Mouse (Mus musculus): ENCODE results near the gene Ccdc186. TPM values are rescaled to one million over a fixed set of nuclear protein-coding genes. Genes with fewer than 3 reads are reported as not detected.
"Not testable (repeated sequence)": the region's sequence is repeated elsewhere in the genome, so short reads cannot be mapped to it uniquely, and the experiment has no call there.

Gene Ccdc186
- total RNA-seq, 2 experiments from 2014 or later: 21.2 to 27.3 TPM

DNA sequence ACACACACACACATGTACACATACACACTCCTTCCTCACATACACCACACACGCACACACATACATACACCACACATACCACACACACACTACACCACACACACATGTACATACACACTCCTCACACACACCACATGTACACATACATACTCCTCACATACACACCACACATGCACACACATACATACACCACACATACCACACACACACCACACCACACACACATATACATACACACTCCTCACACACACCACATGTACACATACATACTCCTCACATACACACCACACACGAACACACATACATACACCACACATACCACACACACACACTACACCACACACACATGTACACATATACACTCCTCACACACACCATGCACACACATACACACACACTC, 63.7 kb downstream of the Ccdc186 start:
- DNase-seq (ENCODE audit: low spot score in 2 of 2): no peak

DNA sequence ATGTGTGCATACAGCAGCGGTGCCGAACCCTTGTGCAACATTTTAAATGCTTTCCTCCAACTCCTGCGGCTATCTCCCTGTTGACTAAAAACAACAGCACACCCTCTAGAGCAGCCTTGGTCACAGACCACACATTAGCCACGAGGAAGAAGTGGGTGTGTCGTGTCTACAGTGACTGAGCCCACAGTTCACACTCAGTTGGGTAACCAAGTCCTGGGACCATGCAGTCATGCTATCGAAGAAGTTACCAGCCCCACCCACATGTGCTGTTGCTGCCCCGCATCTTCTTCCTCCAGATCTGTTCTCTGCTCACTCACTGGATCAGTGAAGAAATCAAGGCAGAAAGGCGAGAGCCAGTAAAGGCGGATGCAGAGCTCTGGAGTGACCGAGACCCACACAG, 65.6 kb downstream of the Ccdc186 start:
- no peak for DNase-seq (ENCODE audit: low spot score in 2 of 2)

DNA sequence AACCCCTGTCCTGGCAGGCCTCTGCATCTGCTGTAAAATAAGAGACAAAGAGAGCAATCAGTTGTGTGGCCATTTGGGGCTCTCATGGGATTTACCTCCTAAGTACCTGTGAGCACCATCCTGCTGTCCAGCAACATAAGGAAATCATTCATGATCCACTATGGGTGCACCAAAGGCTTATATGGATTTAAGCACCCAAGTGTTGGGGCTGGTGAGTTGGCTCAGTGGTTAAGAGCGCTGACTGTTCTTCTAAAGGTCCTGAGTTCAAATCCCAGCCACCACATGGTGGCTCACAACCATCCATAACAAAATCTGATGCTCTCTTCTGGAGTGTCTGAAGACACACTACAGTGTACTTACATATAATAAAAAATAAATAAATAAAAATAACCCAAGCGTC, 67.5 kb downstream of the Ccdc186 start:
- not testable (repeated sequence) for DNase-seq (ENCODE audit: low spot score in 2 of 2)

DNA sequence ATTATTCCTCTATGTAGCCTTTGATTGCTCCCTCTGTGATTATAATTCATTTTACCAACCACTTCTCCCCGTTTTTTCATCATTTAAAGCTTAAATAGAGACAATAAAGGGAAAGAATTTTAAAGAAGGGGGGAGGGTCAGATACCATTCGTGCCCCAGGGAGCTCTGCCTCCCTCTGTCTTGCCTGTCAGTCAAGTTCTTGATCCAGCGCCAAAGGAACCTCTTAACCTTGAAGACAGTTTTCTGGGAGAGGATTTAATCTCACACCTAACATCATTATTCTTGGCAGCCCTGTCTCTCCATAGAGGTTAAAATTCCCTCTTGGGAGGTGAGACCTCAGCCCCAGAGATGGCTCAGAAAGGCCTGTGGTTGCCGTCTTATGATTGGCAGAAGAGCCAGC, 71.3 kb downstream of the Ccdc186 start:
- DNase-seq (ENCODE audit: low spot score in 2 of 2): no peak

DNA sequence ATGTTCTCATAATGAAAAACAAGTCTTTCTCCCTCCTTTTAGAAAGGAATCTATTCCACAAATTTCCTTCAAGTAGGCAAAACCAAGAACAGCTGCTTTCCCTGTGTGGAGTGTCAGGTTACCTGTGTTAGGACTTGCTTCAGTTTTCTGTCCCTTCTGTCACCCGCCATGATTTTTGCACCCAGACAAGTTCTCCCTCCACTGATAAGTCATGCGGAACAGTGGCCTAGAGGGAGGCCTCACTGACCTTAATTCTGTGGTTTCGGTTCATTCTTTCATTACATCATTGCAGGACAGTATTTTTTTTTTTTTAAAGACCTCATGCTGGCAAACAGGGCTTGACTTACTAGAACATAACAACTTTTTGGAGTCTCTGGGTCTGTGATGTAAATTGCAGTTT, 72.6 kb downstream of the Ccdc186 start:
- DNase-seq (ENCODE audit: low spot score in 2 of 2): no peak

DNA sequence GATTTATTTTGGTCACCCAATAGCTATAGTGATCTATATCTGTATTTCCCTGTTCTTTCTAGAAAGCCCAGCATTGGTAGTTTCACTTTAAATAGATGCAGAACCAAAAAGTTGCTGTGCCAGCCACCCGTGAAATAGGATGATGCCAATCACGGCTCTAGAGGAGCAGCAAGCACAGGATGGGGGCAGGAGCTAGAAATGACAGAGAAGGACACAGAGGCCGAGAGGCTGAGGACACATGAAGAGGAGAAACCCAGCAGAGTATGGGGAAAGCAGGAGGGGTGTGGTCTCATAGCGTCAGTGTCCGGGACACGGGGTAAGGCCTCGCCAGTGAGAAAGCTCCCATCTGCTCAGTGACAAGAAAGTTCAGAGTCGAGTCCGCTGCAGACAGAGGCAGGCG, 74.1 kb downstream of the Ccdc186 start:
- no peak for DNase-seq (ENCODE audit: low spot score in 2 of 2)

DNA sequence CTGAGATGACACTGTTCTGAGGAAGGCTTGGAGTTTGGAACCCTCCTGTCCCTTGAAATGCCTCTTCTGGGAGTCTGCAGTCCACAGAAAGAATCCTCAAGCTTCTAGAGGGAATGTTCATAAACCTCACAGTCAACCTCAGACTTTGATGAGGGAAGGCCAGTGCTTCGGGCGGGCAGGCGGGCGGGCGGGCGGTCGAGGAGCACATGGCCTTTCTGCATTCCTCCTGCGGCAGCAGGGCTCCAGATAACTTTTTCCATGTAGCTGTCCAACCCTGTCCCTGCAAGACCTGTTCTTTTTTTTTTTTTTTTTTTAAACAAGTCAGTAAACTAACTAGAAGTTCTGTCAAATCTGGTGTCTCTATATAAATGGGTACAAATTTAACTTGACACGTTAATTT, 75.4 kb downstream of the Ccdc186 start:
- no peak for DNase-seq (ENCODE audit: low spot score in 2 of 2)

DNA sequence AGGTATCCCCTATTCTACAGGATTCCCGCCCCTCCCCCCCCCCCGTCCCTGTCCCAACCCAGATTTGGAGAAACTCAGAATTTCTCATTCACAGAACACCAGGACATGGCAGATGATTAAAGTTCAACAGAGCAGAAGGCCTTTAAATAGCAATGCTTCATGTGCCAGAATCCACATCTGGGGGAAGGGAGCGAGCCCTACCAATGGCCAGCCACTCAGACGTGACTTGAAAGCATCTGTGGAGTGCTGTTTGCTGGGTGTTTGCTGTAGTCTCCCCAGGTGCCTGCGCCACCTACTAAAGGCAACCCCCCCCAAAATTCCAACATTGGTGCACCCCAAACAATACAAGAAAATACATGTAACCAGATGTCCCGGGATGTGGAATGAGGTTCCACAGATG, 76.5 kb downstream of the Ccdc186 start:
- DNase-seq (ENCODE audit: low spot score in 2 of 2): no peak

DNA sequence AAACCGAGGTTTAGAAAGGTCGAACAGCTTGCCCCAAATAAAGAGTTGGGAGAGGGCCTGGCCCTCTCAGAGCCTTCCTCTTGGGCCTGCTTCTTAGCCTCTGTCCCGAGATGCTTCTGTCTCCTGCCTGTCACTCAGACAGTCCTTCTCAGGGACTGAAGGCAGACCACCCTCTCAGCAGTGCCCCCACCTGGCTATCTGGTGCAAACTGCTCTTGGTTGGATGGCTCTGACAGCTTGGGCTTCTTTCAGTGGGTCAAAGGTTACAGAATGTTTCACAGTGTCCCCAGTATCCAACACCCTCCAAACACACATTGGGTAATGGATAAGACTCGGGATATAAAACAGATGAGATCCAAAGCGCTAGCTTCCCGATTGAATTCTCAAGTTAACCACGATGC, 76.9 kb downstream of the Ccdc186 start:
- DNase-seq (ENCODE audit: low spot score in 2 of 2): no peak

Other genes with a start within 250 kb of the Ccdc186 start
- gene Adrb1, start 100.0 kb downstream of the Ccdc186 start, total RNA-seq (2021): 1 to 10 TPM; 2.8 to 2.9 TPM
- under 1 TPM; 0.14 TPM for gene Tdrd1, start 4.0 kb upstream of the Ccdc186 start, total RNA-seq (2021)
- 1 to 10 TPM in 1 of 2 experiments, under 1 TPM in 1; 0.08 to 4.5 TPM for gene Vwa2, start 52.1 kb upstream of the Ccdc186 start, total RNA-seq (2021)
- 10 to 100 TPM; 20.5 to 20.6 TPM for gene Afap1l2, start 186.0 kb upstream of the Ccdc186 start, total RNA-seq (2021)